Mouse (Mus musculus): ENCODE measurements around the gene Il11ra1.
"Not testable (repeated sequence)": the region's sequence is repeated elsewhere in the genome, so short reads cannot be mapped to it uniquely, and the experiment has no call there.

Gene Il11ra1

DNA sequence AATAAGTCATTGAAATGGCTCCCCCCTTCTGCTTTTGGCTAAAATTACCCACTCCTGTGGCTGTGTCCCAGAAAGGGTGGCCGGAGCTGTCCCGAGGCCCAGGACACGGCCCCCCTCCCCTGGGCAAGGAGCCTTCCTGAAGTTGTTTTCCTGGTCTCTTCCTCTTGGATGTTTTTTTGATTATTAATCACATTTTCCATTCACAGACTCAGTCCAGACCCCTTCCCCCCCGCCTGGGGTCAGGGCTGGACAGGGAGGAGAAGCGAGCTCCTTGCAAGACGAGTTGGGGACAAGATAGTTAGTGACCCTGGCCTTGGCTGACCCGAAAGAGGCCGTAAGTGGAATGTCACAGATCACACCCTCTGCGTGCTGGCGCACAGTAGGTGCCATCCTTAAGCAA is at the start of gene Il11ra1:
Gene Il11ra1 (plus strand): TSS at position 207 of the 400 bp plus-strand sequence.
- not testable (repeated sequence) for DNase-seq (ENCODE audit: low read depth)

DNA sequence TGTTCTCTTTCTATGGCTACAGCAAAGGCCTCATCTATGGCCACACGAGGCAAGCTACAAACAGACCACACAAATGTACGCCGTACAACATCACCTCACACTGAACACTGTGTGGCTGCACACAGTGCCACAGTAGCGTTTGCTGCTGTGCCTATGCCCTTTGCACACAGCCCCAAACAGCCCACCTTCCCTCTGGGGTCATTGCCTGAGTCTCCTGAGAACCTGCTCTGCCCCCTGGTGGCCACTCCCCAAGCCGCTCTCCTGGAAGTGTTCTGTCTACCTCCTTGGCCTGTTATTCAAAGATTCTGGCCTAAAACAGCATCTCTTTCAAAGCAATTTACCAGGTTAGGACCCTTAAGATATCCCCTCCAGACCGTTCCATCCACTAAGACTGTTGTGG is 46.5 kb upstream of the Il11ra1 start:
- peak; percentile 79 for DNase-seq (ENCODE audit: low read depth)

DNA sequence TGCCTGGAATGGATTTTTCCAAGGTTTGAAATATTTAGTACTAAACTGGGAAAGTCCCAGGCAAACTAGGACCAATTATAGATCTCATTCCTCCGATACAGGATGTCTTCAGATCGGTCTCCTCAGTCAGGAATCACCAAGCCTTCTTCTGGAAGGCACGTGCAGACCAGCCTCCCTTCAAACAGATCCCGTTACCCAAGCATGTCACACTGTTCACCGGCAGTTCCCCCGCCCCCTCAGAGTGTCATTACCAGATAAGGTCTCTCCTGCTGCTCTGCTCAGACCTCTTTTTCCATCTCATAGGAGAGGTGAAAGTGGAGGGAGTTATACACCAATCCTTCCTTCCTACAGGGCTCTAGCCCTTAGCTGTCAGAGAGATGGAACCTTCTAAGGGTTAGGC is 46.1 kb upstream of the Il11ra1 start:
- DNase-seq (ENCODE audit: low read depth), result no peak

DNA sequence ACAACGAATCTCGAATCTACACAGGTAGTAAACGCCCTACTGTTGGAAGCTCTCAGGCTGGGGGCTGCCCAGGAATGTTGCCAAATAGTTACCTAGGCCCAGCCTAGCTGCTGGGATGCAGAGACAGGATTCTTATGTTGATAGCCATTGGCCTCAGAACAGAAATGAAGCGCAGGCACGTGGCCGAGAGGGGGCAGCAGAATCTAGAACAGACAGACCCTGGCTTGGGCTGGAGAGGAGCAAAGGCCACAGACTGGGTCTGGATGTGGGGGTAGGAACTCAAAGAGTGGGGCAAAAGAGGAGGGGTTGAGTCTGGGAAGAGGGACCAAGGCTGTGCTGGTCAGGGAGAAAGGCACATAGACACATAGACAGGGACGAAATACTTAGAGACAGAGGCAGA is 45.6 kb upstream of the Il11ra1 start:
- peak; percentile 63 for DNase-seq (ENCODE audit: low read depth)

DNA sequence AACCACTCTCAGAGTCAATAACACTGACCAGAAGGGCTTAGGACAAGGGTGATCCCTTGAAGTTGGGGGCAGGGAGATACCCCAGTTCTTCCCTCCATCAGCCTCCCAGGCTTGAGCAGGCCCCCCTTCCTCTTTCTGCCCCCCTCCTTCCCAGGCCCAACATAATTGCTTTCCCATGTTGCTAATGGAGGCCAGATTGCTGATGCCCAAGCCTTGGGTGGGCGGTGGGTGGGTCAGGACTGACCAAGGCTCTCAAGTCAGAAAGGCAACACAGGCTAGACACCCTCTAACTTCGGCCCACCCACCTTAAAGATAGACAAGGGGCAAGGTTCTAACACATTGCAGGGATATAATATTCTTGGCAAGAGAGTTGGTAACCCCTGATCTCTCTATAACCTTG is 44.3 kb upstream of the Il11ra1 start:
- no peak for DNase-seq (ENCODE audit: low read depth)

DNA sequence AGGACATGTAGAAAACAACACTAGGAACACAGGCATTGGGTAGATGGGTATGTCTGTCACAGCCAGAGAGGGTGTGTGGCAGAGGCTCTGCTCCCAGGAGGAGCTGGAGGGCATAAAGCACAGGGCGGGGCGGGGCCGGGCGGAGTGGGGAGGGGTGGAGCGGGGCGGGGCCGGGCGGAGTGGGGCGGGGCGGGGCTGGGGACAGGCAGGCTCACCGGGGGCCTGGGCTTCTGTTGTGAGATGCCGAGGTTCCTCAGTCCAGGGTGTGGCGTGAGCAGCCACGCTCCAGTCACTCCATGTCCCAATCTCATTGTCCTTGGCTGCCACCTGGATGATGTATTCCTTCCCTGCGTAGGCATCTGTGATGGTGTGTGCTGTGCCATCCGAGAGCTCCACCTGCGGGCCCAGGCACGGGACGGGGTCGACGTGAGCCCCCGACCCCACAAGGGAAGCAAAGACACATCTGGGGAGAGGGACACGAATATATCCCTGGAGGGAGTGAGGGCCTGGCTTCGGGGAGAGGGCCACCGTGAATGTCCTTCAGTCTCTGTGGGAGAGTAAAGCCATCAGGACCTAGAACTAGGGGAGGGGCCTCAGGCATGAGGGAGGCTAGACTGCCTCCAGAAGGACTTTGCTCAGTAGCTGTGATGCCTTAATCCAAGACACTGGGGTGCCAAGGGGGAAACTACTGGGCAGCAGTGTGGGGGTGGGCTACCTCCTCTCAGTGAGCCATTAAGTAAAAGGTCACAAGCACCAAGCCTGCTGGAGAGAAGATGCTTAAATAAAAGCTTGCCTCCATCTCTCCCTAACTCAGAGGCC is 41.0 kb upstream of the Il11ra1 start:
- no peak for DNase-seq (ENCODE audit: low read depth)

DNA sequence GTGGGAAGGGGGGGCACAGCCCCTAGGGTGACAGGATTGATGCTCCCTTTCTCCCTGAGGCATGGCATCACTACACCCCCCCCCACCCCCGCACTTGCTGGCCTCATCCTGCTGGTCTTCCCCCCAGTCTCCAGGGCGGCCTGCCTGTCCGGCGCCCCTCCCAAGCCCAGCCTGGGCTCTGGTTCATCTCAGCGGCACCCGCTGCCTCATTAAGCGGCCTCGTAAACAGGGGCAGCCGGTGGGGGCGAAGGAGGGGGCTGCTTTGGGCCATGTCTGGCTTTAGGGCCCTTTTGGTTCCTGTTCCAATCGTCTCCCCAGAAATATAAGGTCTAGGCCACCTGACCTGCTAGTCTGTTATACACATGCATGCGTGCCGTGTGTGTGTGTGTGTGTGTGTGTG is 40.2 kb upstream of the Il11ra1 start:
- no peak for DNase-seq (ENCODE audit: low read depth)

DNA sequence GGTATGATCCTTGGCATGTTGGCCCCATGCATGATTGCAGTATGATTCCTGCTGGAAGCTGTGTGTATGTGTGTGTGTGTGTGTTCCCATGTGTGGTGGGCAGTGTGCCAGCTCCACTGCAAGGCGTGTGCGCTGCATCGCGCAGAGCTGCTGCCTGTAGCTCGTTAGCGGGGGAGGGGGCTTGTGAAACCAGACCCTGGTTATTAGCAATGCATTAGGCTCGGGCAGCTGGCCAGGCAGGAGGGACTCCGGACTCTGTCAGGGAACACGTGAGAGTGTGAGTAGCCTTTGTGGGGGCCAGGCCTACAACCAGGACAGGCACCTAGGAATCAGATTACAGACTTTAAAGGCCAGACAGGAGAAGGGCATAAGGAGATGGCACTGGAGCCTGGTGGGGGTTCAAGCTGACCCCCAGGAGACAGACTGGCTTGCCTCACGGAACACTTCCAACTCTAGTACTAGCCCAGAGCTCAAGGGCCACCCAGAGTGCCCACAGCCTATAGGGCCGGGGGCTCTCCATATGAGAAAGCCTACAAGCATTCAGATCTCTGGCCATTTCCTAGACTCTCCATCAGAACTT is 38.8 kb upstream of the Il11ra1 start:
- DNase-seq (ENCODE audit: low read depth), result peak; percentile 14

DNA sequence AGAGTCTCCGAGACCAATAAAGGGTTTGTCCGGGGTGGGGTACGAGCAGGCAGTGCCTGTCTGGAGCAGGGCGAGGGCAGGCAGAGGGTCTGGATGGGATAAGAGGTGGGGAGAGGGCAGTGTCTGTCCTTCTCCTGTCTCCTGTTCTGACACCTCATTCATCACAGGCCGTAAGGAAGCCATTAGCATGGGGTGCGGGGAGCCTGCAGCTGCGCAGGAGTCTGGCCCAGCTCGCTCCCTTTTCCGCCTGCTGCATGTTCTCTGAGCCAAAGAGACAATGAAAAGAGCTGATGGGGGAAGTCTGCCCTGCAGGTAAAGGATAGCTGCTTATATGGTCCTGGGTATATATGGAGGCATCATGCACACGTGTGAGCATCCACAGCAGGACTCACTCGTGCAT is 37.1 kb upstream of the Il11ra1 start:
- no peak for DNase-seq (ENCODE audit: low read depth)

DNA sequence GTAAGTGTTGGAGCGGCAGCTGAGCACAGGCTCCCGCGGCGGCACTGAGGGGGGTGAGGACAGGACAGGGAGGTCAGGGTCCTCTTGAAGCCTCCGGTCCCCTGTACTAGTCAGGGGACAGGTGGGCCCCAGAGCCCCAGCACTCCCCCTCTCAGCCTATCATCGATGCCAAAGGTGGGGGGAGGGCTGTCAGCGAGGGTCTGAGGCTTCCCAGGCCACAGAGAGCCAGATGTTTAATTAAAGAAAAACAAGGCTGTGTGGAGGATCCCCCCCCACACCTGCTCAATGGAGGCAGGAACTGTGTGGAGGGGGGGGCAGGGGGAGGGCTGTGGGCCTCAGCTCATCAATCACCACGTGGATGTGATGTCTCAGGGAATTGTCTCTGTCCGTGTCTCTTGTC is 36.2 kb upstream of the Il11ra1 start:
- no peak for DNase-seq (ENCODE audit: low read depth)

DNA sequence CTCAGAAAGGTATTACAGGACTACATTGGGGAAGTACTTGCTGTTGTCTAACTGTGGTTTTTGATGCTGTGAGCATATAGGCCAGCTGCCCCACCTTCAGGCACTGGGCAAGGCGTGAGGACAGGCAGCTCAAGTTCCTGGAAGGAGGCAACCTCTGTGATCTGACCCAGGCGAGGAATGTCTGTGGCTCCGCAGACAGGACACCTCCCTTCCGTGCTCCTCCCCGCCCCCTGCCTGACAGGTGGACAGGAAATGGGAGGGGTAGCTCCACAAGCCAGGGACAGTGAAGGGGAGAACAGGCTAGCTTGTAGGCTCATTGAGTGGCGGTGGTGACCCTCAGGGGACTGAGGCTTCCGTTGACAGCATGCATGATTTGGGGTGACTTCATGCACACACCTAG is 35.3 kb upstream of the Il11ra1 start:
- no peak for DNase-seq (ENCODE audit: low read depth)

DNA sequence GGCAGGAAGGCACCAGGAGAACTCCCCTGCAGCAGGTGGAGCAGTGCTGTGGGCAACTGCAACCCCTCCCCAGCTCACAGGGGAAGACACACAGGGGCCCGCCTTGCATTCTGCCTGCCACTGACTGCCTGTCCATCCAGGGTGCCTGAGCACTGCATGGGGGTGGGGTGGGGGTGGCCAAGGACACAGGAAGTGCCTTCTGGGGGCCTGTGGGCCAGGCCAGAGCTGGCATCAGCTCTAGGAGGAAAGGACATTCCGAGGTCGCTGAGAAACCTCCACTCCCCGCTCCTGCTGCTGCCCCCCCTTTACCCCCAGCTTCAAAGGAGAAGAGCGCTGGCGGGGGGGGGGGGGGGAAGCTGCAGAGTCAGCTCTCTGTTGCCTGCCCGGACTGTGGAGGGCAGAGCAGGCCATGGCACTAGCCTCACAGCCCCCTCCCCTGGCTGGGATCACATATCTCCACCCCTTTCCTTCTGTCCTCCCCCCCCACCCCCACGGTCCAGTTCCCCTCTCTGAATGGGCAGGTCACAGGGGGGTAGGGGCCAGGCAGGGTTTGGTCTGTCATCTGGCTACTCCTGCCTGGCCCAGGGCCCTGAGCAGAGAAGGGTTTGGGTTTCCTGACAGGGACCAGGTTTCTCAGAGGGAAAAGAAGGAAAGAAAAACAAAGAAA is 34.6 kb upstream of the Il11ra1 start:
- DNase-seq (ENCODE audit: low read depth), result no peak

DNA sequence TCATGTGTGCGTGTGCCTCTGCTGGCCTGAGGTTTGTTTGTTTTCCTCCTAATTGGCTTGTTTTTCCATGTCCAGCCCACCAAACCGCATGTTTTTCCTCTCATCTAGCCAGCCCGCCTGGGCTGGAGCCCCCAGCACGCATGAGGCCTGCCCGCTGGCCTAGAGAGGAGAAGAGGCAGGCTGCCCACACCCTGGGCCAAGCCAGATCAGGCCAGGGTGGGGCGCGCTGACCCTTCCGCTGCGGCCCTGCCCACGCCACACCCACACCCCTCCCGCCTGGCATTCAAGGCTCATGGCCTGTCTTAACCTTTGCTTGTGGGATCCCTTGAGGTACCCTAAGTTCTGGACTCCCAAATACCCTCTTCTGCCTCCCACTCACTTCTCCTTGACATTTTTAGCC is 33.1 kb upstream of the Il11ra1 start:
- no peak for DNase-seq (ENCODE audit: low read depth)

DNA sequence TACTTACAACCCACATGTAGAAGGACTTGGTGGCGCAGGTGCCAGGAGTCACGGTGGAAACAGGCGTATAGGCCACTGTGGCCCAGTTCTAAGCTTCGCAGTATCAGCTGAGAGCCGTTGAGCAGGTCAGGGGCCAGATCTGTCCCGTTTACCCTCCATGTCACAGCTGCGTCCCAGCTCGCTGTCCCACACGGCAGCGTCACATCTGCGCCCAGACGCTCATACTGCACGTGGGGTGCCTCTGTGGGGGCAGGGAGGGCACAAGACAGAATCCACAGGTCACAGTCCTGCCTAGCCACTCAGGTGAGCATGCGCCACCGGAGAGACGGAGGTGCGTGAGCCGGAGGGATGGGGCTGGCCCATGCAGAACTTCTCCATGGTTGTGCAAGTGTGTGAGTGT is 29.0 kb upstream of the Il11ra1 start:
- DNase-seq (ENCODE audit: low read depth), result no peak

DNA sequence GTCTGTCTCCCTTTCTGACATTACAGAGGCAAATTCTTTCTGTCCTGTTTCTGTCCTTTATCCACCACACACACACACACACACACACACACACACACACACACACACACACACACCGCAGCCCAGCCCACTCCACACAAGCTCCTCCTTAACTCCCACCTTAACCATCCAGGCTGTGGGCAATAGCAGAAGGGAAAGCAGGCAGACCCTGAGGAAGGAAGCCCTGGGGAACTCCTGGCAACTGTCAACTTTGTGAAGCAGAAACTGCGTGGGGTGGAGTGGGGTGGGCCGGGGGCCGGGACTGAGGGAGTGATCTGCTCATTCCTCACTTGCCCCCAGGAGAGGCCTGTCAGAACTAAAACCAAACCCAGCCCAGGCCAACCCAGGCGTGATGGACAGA is 28.3 kb upstream of the Il11ra1 start:
- no peak for DNase-seq (ENCODE audit: low read depth)

DNA sequence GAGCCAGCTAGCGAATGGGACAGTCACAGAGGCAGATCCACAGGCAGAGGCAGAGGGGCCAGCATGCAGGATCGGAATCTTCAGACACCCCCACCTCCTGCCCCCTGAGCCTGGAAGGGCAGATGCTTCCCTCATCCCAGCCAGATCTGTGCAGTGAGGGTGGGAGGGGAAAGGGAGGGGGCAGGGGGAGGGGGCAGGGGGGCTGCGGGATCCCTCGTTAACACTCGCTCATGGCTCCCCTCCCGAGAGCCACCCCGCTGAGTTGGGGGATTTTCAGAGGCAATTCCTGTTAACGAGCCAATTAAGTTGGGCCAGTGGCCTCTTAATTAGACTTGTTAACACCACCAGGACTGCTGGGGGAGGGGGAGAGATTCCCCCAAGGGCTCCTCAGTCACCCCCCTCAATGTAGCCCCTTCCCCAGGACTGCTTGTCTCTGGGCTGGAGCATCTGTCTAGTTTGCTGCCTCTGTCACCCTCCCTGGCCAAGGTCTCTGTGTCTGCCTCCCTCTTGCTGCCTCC is 27.8 kb upstream of the Il11ra1 start:
- no peak for DNase-seq (ENCODE audit: low read depth)

DNA sequence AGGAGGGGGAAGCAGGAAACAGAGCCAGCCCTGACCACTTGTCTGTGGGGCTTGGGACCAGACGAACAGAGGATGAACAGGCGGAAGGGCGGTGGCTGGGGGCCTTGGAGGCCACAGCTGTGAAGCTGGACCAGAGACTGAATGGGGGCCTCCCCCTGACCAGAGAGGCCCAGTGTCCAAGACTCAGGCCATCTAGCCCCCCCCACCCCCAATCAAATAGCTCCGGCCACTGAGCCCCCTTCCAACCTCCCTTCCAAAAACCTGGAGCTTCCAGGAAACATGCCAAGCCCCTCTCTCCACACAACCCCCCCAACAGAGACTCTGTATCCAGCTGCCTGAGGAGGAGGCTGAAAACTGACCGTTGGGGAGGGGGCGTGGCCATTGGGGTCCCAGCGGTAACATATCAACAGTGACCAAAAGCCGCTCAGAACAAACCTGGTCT is 27.2 kb upstream of the Il11ra1 start:
- no peak for DNase-seq (ENCODE audit: low read depth)

DNA sequence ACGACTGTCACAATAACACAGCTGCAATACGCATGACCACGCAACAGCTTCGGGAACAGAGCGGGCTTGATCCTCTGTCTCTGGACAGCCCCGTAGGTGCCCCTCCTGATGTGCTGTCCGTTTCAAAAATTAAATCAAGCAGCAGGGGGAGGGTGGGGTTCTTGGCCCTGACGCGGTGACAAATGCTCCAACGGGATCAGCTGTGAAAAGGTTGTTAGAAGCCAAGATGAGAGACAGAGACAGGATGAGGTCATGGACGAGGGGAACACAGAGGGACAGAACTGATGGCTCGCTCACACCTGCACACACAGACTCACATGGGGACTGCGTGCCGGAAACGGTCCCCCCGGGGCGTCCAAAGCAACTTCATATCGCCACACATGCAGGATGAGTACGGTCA is 26.6 kb upstream of the Il11ra1 start:
- no peak for DNase-seq (ENCODE audit: low read depth)

DNA sequence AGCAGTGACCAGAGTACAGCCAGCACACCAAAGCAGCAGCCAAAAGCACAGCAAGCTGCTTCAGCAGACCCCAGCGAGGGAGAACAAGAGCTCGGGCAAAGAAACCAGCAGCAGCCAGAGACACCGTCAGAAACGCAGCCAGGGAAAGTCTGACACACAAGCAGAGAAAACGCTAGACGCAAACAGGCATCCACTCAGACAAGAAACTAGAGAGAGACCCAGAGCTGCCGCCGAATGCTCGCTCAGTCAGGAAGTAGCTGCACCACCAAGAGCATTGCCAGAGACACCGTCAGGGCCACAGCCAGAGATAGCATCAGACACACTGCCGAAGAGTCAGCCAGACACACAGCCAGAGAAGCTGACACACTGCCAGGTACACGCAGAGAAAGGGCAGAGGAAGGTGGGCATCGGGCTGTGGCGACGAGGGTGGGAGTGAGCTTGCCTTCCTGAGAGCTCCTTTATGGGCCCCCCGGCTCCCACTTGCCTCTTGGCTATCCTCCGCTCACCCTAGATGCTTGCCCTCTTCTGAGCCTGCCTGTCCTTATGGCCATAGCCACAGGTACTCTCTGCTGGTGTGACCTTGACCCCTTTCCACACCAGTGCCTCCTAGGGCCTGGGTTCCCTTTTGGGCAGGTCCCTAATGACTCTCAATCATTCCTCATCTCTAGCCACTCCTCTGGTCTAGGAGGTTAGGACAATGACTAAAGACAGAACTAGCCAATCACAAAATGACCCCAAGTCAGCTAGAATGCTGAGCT is 23.4 kb upstream of the Il11ra1 start:
- no peak for DNase-seq (ENCODE audit: low read depth)

DNA sequence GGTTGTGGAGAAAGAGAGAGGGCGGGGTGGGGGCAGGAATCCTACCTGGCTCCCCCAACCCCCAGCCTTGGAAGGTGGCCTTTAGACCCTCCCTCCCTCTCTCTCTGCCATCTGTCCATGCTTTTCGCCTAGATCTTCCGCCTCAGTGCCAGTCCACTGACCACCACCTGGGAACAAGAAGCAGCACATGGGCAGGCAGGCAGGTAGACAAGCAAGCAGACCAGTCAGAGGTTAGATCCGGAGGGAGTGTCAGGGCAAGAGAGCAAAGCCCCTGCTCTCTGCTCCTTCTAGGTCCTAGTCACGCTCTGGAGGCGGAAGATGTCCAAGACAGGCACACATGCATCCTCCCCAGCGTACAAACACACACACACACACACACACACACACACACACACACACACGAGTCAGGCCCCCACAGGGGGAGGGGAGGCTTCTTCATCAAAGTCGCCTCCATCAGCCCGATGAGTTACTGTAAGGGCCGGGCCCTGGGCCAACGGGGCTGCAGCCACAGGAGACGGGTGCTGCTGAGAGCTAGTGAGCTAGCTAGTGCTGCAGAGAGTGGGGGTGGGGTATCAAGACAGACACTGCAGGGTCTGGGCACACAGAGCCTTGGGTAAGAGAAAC is 22.7 kb upstream of the Il11ra1 start:
- peak; percentile 61 for DNase-seq (ENCODE audit: low read depth)

DNA sequence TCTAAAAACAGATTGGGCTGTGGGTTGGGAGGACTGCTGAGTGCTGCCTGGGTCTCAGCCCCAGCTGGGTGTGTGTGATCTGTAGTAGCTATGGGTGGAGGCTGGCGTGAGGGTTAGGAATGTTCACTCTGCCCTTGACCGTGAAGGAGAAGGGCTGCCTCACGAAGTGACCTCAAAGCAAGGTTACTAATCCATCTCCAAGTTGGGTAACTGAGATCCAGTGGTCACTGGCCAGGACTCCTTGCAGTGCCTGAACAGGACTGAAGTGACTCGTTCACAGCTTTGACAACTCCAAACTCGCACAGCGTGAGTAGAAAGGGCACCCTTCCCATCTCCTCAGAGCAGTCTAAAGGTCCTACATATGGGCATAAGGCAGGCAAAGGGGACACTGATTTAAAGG is 20.9 kb upstream of the Il11ra1 start:
- no peak for DNase-seq (ENCODE audit: low read depth)

DNA sequence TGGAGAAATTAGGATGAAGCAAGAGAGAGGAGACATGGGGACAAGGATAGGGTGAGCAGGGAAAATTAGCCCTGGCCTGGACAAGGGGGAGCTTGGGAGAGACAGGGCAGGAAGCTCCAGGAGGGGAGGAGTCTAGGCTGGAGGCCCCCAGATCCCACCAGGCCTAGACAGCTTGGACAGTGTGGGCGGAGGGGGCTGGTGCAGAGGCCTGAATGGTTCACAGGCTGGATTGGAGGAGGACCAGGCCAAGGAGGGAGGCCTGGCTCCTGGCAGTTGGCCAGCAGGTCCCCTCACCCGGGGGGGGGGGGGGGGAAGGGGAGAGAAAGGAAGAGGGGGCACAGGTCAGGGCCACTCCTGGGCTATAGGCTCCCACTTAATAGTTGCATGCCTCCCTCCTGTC is 20.5 kb upstream of the Il11ra1 start:
- DNase-seq (ENCODE audit: low read depth), result no peak
